Mouse (Mus musculus): ENCODE measurements at regions not wholly inside any gene's neighbourhood (a gene's known extent, or its start where the extent isn't known, plus 50 kb on each side); places are given as distances from the start of the nearest gene placed in this dataset.

GRCm38 (mm10) chr11:22652931-22653330 lies 141.0 kb downstream of the Tmem17 start:
- 80% methylated on average over 3 of the region's 3 CpGs for WGBS
- no peak for DNase-seq (ENCODE audit: extremely low spot score, low spot score)
- Histone ChIP-seq H3K36me3 (replicated peaks) (no peaks in the 10 kb centered on the region), H3K4me3 (no peak overlapping the region), H3K9me3 (no peaks in the 10 kb centered on the region), H3K27me3 (ENCODE audit: poor library complexity, severe bottlenecking) (no peaks in the 10 kb centered on the region), H3K4me1 (no peaks in the 10 kb centered on the region), H3K27ac (no peak overlapping the region)

GRCm38 (mm10) chr11:22653366-22653765 lies 141.5 kb downstream of the Tmem17 start:
- DNase-seq (ENCODE audit: extremely low spot score, low spot score), result no peak
- no peaks in the 10 kb centered on the region for H3K4me1 ChIP-seq
- H3K27me3 ChIP-seq (ENCODE audit: poor library complexity, severe bottlenecking), result no peaks in the 10 kb centered on the region
- no peaks in the 10 kb centered on the region for H3K36me3 ChIP-seq (replicated peaks)
- H3K4me3 ChIP-seq, result no peak overlapping the region
- no peak overlapping the region for H3K27ac ChIP-seq
- WGBS, result 81% methylated on average over 5 of the region's 5 CpGs
- no peaks in the 10 kb centered on the region for H3K9me3 ChIP-seq

- no peaks in the 10 kb centered on the region for H3K36me3 ChIP-seq (replicated peaks)
- peaks cover 10% of the 10 kb centered on the region for H3K4me1 ChIP-seq
- 43% methylated on average over 1 of the region's 1 CpGs for WGBS
- no peak overlapping the region for H3K27ac ChIP-seq
- DNase-seq (ENCODE audit: extremely low spot score, low spot score), result no peak
- no peaks in the 10 kb centered on the region for H3K9me3 ChIP-seq
- H3K4me3 ChIP-seq, result no peak overlapping the region
- no peaks in the 10 kb centered on the region for H3K27me3 ChIP-seq (ENCODE audit: poor library complexity, severe bottlenecking)
Measured at GRCm38 (mm10) chr11:22657635-22658034, 145.7 kb downstream of the Tmem17 start.

GRCm38 (mm10) chr11:22661072-22661471 lies 149.2 kb downstream of the Tmem17 start:
- 66% methylated on average over 5 of the region's 5 CpGs for whole genome bisulfite sequencing
- Histone ChIP-seq H3K4me1 (peaks cover 12% of the 10 kb centered on the region), H3K36me3 (replicated peaks) (no peaks in the 10 kb centered on the region), H3K27ac (no peak overlapping the region), H3K4me3 (no peak overlapping the region), H3K27me3 (ENCODE audit: poor library complexity, severe bottlenecking) (no peaks in the 10 kb centered on the region), H3K9me3 (no peaks in the 10 kb centered on the region)
- no peak for DNase-seq (ENCODE audit: extremely low spot score, low spot score)

DNA sequence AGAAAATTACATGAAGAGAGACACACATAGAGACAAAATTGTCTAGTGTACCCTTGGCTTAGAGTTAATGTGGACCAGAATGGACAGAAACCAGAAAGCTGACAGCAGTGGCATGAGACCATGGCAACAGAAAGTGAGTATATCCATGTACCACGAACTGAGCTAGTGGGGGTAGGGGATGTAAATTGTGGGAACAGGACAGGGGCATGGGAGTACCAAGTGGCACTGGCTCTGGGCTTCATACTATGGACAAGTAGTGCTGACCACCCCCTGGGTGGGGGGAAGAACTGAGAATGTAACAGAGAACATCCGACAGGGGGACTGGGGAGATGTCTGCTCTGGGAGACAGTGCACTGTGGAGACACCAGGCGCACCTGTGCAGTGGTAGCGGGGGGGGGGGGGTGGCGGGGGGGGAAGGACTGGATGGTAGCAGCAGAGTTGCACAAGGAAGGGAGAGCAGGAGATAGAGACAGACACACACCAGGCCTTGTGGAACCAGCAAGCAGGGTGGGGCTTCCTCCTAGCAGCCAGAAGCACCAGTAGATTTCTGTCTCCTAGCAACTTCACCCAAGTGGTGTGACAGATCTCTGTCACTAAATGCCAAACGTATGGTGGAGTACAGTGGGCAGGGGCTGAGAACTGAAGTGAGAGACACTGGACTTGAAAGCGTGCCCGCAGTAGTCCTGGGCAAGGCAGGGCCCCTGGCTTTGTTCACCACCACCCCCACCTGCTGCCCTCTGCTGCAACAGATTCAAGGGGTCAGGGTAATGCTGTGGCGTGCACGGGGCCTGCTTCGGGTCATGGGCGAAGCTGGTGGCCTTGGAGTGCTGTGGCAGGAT lies 150.0 kb downstream of the Tmem17 start:
- 58% methylated on average over 11 of the region's 12 CpGs for WGBS
- no peaks in the 10 kb centered on the region for H3K9me3 ChIP-seq
- peak overlapping the region; percentile 31; the same call in 1 of the 2 replicates for H3K27ac ChIP-seq
- H3K4me1 ChIP-seq, result peaks cover 12% of the 10 kb centered on the region
- no peaks in the 10 kb centered on the region for H3K27me3 ChIP-seq (ENCODE audit: poor library complexity, severe bottlenecking)
- H3K36me3 ChIP-seq (replicated peaks), result no peaks in the 10 kb centered on the region
- DNase-seq (ENCODE audit: extremely low spot score, low spot score), result no peak
- H3K4me3 ChIP-seq, result no peak overlapping the region

DNA sequence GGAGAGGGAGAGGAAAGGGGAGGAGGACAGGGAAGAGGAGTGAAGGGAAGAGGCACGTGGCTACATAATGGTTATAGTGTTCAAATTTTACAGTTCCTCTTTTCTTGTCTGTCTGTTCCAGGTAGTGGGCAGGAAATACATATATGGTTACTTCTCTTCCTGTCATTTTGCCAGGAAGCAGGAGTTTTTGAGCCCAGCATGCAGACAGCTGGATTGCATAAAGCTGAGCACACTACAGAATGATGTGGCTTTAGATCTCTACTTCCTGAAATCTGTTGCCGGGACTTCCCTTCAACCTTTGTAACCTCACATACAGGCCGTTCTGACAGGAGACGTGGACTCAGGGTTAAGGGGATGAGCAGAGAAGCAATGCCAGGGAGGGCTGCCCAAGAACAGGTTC lies 154.1 kb downstream of the Tmem17 start:
- no peak for DNase-seq (ENCODE audit: extremely low spot score, low spot score)
- H3K36me3 ChIP-seq (replicated peaks), result no peaks in the 10 kb centered on the region
- 66% methylated on average over 4 of the region's 4 CpGs for WGBS
- H3K27me3 ChIP-seq (ENCODE audit: poor library complexity, severe bottlenecking), result no peaks in the 10 kb centered on the region
- no peaks in the 10 kb centered on the region for H3K9me3 ChIP-seq
- H3K27ac ChIP-seq, result no peak overlapping the region
- H3K4me1 ChIP-seq, result peaks cover 12% of the 10 kb centered on the region
- no peak overlapping the region for H3K4me3 ChIP-seq

DNA sequence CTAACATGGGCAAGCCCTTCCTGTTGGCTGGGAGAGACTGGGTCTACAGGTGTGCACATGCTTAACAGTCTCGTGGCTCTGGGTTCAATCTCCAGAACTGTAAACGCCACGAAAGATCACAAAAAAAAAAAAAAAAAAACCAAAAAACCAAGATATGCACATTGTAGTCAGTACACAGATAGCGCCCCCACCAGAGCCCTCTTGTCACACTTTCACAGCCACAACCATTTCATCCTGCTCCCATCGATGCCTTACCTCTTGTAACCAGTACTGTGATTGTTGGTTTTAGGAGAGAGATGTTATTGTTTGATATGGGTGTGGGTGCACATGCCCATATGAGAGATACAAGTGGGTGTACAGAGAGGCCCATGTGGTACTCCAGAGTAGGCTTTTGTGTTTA lies 154.5 kb downstream of the Tmem17 start:
- Histone ChIP-seq H3K4me1 (peaks cover 13% of the 10 kb centered on the region), H3K36me3 (replicated peaks) (no peaks in the 10 kb centered on the region), H3K9me3 (no peaks in the 10 kb centered on the region), H3K4me3 (no peak overlapping the region), H3K27ac (no peak overlapping the region), H3K27me3 (ENCODE audit: poor library complexity, severe bottlenecking) (no peaks in the 10 kb centered on the region)
- 88% methylated on average over 5 of the region's 5 CpGs for WGBS
- DNase-seq (ENCODE audit: extremely low spot score, low spot score), result no peak

DNA sequence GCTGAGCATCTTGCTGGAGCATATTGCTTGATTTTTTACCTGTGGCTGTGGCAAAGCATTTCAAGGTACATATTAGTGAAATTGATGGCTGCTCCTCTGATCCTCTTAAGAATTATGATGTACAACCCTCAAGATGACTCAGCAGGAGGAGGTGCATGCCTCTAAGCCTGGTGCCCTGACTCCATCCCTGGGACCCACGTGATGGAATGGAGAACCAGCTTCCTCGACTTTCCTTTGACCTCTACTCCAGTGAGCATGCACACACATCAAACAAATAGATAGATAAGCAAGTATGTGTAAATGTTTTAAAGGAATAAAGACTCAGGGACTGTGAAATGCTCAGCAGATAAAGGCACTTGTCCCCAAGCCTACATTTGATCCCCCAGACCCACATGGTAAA lies 156.3 kb downstream of the Tmem17 start:
- Histone ChIP-seq H3K4me1 (peaks cover 13% of the 10 kb centered on the region), H3K27ac (no peak overlapping the region), H3K4me3 (no peak overlapping the region), H3K27me3 (ENCODE audit: poor library complexity, severe bottlenecking) (no peaks in the 10 kb centered on the region), H3K36me3 (replicated peaks) (no peaks in the 10 kb centered on the region), H3K9me3 (no peaks in the 10 kb centered on the region)
- WGBS, result 77% methylated on average over 2 of the region's 2 CpGs
- DNase-seq (ENCODE audit: extremely low spot score, low spot score), result no peak

DNA sequence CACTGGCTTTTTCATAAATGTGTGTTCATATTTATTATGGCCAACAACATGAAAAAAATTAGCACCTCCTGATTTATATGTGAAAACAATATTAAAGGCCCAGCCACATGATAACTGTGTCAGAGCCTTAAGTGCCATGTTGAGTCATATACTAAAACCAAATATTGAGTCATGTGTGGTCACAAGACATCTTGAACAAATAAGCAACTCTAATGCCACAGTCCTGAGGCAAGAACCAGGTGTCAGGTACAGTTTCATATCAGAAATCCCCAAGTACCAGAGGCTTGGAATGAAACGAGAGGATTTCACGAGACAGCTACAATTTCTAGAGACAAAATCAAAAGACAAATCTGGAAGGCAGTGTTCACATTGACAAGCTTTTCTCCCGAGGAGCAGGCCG lies 157.4 kb downstream of the Tmem17 start:
- peaks cover 13% of the 10 kb centered on the region for H3K4me1 ChIP-seq
- no peak overlapping the region for H3K4me3 ChIP-seq
- WGBS, result 92% methylated on average over 4 of the region's 4 CpGs
- no peak for DNase-seq (ENCODE audit: extremely low spot score, low spot score)
- H3K27ac ChIP-seq, result no peak overlapping the region
- H3K27me3 ChIP-seq (ENCODE audit: poor library complexity, severe bottlenecking), result no peaks in the 10 kb centered on the region
- no peaks in the 10 kb centered on the region for H3K36me3 ChIP-seq (replicated peaks)
- H3K9me3 ChIP-seq, result no peaks in the 10 kb centered on the region

DNA sequence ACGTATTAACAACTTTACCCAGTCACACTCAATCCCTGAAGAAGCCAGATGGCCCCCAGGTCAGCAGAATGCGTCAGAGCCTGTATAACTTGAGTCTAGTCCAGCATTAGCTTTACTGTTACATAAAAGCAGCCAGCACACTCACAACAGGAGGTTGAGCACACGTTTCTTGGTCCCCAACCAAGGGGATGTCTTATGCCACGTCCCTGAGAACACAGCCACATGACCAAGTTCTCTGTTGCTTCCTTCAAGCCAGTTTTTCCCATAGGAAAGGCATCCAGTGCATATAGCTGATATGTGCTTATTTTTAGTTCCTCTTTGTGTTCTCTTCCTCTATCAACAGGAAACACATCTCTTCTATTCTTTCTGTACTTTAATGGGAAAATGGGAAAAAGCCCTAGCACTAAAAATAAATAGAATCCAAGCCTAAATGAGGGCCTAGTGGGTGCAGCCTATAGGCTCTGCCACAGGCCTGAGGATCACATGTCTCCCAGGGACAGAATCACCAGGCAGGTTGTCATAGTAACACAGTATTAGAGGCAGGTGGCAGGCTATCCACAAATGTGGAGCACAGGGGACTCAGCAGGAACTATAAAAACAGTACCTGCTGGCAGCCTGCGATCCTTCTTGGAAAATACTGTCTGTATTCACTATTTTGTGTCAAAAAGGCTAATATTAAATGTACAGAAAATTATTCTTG lies 160.1 kb downstream of the Tmem17 start:
- WGBS, result 43% methylated on average over 5 of the region's 5 CpGs
- no peak for DNase-seq (ENCODE audit: extremely low spot score, low spot score)
- H3K4me1 ChIP-seq, result peaks cover 13% of the 10 kb centered on the region
- no peak overlapping the region for H3K4me3 ChIP-seq
- no peaks in the 10 kb centered on the region for H3K9me3 ChIP-seq
- H3K27me3 ChIP-seq (ENCODE audit: poor library complexity, severe bottlenecking), result no peaks in the 10 kb centered on the region
- H3K27ac ChIP-seq, result peak overlapping the region; percentile 51; the same call in 1 of the 2 replicates
- H3K36me3 ChIP-seq (replicated peaks), result no peaks in the 10 kb centered on the region

DNA sequence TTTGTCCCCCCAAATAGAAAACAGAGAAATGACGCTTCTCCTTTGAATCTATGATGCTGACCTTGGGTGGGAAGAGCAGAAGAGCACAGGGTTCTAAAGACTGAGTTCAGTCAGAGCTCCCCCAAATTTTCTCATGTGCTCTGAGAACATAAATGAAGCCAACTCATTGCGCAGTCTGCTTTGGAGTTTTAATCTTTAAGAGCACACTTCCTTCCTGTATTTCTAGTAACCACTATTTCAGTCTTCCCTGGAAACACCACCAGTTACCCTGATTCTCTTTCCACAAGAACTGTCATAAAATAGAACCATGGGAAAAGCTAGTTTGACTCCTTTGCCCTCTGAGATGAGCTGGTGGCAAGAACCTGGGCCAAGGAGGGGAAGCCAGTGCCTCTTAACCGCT lies 163.2 kb downstream of the Tmem17 start:
- no peaks in the 10 kb centered on the region for H3K27me3 ChIP-seq (ENCODE audit: poor library complexity, severe bottlenecking)
- 82% methylated on average over 3 of the region's 3 CpGs for WGBS
- no peak overlapping the region for H3K27ac ChIP-seq
- H3K4me1 ChIP-seq, result peaks cover 13% of the 10 kb centered on the region
- H3K36me3 ChIP-seq (replicated peaks), result no peaks in the 10 kb centered on the region
- no peak overlapping the region for H3K4me3 ChIP-seq
- no peaks in the 10 kb centered on the region for H3K9me3 ChIP-seq
- DNase-seq (ENCODE audit: extremely low spot score, low spot score), result no peak

DNA sequence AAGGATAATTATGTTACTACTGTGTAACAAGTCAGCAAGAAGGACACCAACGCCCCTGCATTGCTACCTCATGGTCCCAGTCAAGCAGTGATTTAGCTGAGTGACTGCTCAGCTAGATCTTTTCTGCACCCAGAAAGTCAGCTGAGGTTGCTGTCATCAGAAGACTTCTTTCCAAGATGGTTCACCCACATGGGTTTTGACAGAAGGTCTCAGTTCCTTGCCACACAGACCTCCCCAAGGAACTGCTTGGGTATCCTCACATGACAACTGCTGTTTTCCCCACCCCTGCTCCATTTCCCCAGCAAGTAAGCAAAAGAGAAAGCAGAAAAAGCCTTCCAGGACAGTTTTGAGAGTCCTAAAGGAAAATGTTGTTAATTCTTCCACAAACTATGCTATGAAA lies 163.9 kb downstream of the Tmem17 start:
- no peaks in the 10 kb centered on the region for H3K27me3 ChIP-seq (ENCODE audit: poor library complexity, severe bottlenecking)
- no peak for DNase-seq (ENCODE audit: extremely low spot score, low spot score)
- no peaks in the 10 kb centered on the region for H3K9me3 ChIP-seq
- H3K4me1 ChIP-seq, result peaks cover 13% of the 10 kb centered on the region
- H3K27ac ChIP-seq, result no peak overlapping the region
- H3K36me3 ChIP-seq (replicated peaks), result no peaks in the 10 kb centered on the region
- H3K4me3 ChIP-seq, result no peak overlapping the region
- 83% methylated on average over 1 of the region's 1 CpGs for WGBS

DNA sequence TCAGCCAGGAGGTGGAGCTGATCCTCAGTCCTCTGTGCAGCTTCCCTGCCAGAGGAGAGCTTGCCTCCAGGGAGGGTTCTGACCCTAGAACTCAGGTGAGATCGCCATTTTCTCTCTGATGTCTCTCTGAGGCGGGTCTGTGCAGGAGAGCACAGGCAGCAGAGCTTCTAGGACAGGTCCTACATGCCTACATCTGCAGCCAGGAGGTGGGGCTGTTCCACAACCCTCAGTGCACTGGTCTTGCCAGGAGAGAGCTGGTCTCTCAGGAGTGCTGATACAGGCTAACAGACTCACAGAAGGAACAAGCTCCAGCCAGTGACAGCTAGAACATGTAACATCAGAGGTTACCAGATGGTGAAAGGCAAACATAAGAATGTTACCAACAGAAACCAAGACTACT lies 165.4 kb downstream of the Tmem17 start:
- WGBS, result 34% methylated on average over 2 of the region's 2 CpGs
- H3K36me3 ChIP-seq (replicated peaks), result no peaks in the 10 kb centered on the region

More for the DNA sequence above, 165.4 kb downstream of the Tmem17 start:
- no peak for DNase-seq (ENCODE audit: extremely low spot score, low spot score)
- Histone ChIP-seq H3K4me1 (peaks cover 2% of the 10 kb centered on the region), H3K9me3 (no peaks in the 10 kb centered on the region), H3K27ac (no peak overlapping the region), H3K4me3 (no peak overlapping the region), H3K27me3 (ENCODE audit: poor library complexity, severe bottlenecking) (no peaks in the 10 kb centered on the region)

Data from forebrain, embryonic 10.5 days (tissue).